Mouse (Mus musculus) neural tube, embryonic 15.5 days (tissue): ENCODE results near the gene Wdr18. TPM values are rescaled to one million over a fixed set of nuclear protein-coding genes. Genes with fewer than 3 reads are reported as not detected.

ENCODE experiments used
- ATAC-seq: fragments of 200-750 bp; cut with Nextera tagmentation; 2 replicates; pipeline ENCODE4 v1.8.0; 2017; ENCODE audit warnings: mild to moderate bottlenecking, moderate TSS enrichment, moderate library complexity; ENCODE audit not compliant: low FRiP score
- H3K27ac ChIP-seq: fragments of 300-500 bp; sonication (generic); replicated peaks from 2 replicates; pipeline ENCODE4 v1.5.1; 2015; ENCODE audit warnings: mild to moderate bottlenecking, inconsistent platforms
- H3K27me3 ChIP-seq: fragments of 300-500 bp; sonication (generic); replicated peaks from 2 replicates; pipeline ENCODE4 v1.6.1; 2015; ENCODE audit warnings: inconsistent platforms
- H3K36me3 ChIP-seq: fragments of 300-500 bp; sonication (generic); 2 replicates; pipeline ENCODE4 v1.6.1; 2015; ENCODE audit warnings: inconsistent platforms
- H3K4me1 ChIP-seq: fragments of 300-500 bp; sonication (generic); 2 replicates; pipeline ENCODE4 v1.6.1; 2015; ENCODE audit warnings: inconsistent platforms
- H3K4me2 ChIP-seq: fragments of 300-500 bp; sonication (generic); 2 replicates; pipeline ENCODE4 v1.6.1; 2015; ENCODE audit warnings: inconsistent platforms, mild to moderate bottlenecking, moderate library complexity
- H3K4me3 ChIP-seq: fragments of 300-500 bp; sonication (generic); replicated peaks from 2 replicates; pipeline ENCODE4 v1.5.1; 2015; ENCODE audit warnings: mild to moderate bottlenecking, inconsistent platforms
- H3K9ac ChIP-seq: fragments of 300-500 bp; sonication (generic); replicated peaks from 2 replicates; pipeline ENCODE4 v1.6.1; 2015; ENCODE audit warnings: mild to moderate bottlenecking, inconsistent platforms
- H3K9me3 ChIP-seq: fragments of 300-500 bp; sonication (generic); replicated peaks from 2 replicates; pipeline ENCODE4 v1.6.1; 2016; ENCODE audit warnings: inconsistent platforms
- WGBS: fragments of 180-500 bp; shearing (Covaris S2); methylation state at CpG from one replicate; pipeline ENCODE4 v1.1.7; 2015; ENCODE audit warnings: mixed read lengths; 5-methylcytosine and 5-hydroxymethylcytosine counted together
- polyA plus RNA-seq: library from polyadenylated mRNA; unstranded; fragments of >200 nt; fragmentation: Nextera tagmentation; extraction: Ambion mirVana; gene quantifications from 2 replicates; pipeline ENCODE4 v1.2.1, GENCODE M21; 2015

Wdr18 gene
- 94.4 and 104 TPM in 2 replicates for polyA plus RNA-seq

- Histone ChIP-seq H3K4me1 (peaks cover 15% of the 10 kb centered on the region), H3K27me3 (no peaks in the 10 kb centered on the region; the same call in 1 of the 2 replicates), H3K4me3 (peak within 1 kb of the TSS; percentile 97), H3K9me3 (no peaks in the 10 kb centered on the region), H3K4me2 (peak within 1 kb of the TSS; percentile 86), H3K36me3 (peaks cover 31% of the 10 kb centered on the region), H3K9ac (peak within 1 kb of the TSS; percentile 85), H3K27ac (peak within 1 kb of the TSS; percentile 85)
- ATAC-seq = peak; percentile 96
- under 1% methylated on average over 61 of the region's 61 CpGs for WGBS
Observed at GRCm38 (mm10) chr10:79959847-79960601, at the start of gene Wdr18. Gene Wdr18, plus strand, starts transcription at chr10:79960152.

GRCm38 (mm10) chr10:79910556-79910955, 49.4 kb upstream of the Wdr18 start, which contains the start of gene Gm26602:
Gene Gm26602, plus strand, starts transcription at chr10:79910856.
- Histone ChIP-seq H3K4me3 (no peak within 1 kb of the TSS), H3K4me1 (peaks cover 37% of the 10 kb centered on the region), H3K9ac (0 out of 2 replicates have a peak within 1 kb of the TSS, but pooled peaks have one; percentile 33), H3K27me3 (no peaks in the 10 kb centered on the region), H3K9me3 (no peaks in the 10 kb centered on the region), H3K4me2 (peak within 1 kb of the TSS; percentile 61), H3K36me3 (peaks cover 30% of the 10 kb centered on the region), H3K27ac (peak within 1 kb of the TSS; percentile 99)
- no peak for ATAC-seq
- 94% methylated on average over 4 of the region's 4 CpGs for WGBS

GRCm38 (mm10) chr10:79912412-79912811, 47.5 kb upstream of the Wdr18 start:
- Histone ChIP-seq H3K36me3 (peaks cover 21% of the 10 kb centered on the region), H3K9me3 (no peaks in the 10 kb centered on the region), H3K4me3 (no peak overlapping the region), H3K27me3 (no peaks in the 10 kb centered on the region), H3K27ac (no peak overlapping the region), H3K4me2 (no peak overlapping the region), H3K9ac (no peak overlapping the region), H3K4me1 (peaks cover 48% of the 10 kb centered on the region)
- ATAC-seq = no peak
- 67% methylated on average over 20 of the region's 20 CpGs for WGBS

GRCm38 (mm10) chr10:79914131-79914947, 45.6 kb upstream of the Wdr18 start:
- 79% methylated on average over 9 of the region's 11 CpGs for WGBS

GRCm38 (mm10) chr10:79914948-79915596, 44.9 kb upstream of the Wdr18 start:
- peaks cover 21% of the 10 kb centered on the region for H3K36me3 ChIP-seq
- H3K9ac ChIP-seq = 0 out of 2 replicates have a peak overlapping the region, but pooled peaks have one; percentile 98
- no peak overlapping the region for H3K27ac ChIP-seq
- no peak for ATAC-seq
- H3K27me3 ChIP-seq = peaks cover 26% of the 10 kb centered on the region
- H3K4me3 ChIP-seq = no peak overlapping the region
- peaks cover 50% of the 10 kb centered on the region for H3K4me1 ChIP-seq
- peak overlapping the region; percentile 96 for H3K4me2 ChIP-seq
- H3K9me3 ChIP-seq = no peaks in the 10 kb centered on the region
- WGBS = 75% methylated on average over 7 of the region's 7 CpGs

More at GRCm38 (mm10) chr10:79914131-79914947, 45.6 kb upstream of the Wdr18 start:
- Histone ChIP-seq H3K4me3 (no peak overlapping the region), H3K9me3 (no peaks in the 10 kb centered on the region), H3K4me1 (peaks cover 55% of the 10 kb centered on the region), H3K27me3 (peaks cover 19% of the 10 kb centered on the region), H3K4me2 (peak overlapping the region; percentile 11; the same call in 1 of the 2 replicates), H3K9ac (peak overlapping the region; percentile 9; the same call in 1 of the 2 replicates), H3K36me3 (peaks cover 21% of the 10 kb centered on the region), H3K27ac (no peak overlapping the region)
- no peak for ATAC-seq

- 7% methylated on average over 8 of the region's 8 CpGs for WGBS
- Histone ChIP-seq H3K9ac (peak overlapping the region; percentile 98), H3K4me3 (peak overlapping the region; percentile 82), H3K4me1 (peaks cover 58% of the 10 kb centered on the region), H3K4me2 (peak overlapping the region; percentile 96), H3K36me3 (peaks cover 13% of the 10 kb centered on the region), H3K9me3 (no peaks in the 10 kb centered on the region), H3K27ac (peak overlapping the region; percentile 80), H3K27me3 (peaks cover 36% of the 10 kb centered on the region)
- ATAC-seq = no peak
Observed at GRCm38 (mm10) chr10:79916081-79916480, 43.9 kb upstream of the Wdr18 start.

- Histone ChIP-seq H3K4me3 (peak within 1 kb of the TSS; percentile 82), H3K27ac (peak within 1 kb of the TSS; percentile 80), H3K27me3 (peaks cover 45% of the 10 kb centered on the region), H3K9me3 (no peaks in the 10 kb centered on the region), H3K4me1 (peaks cover 67% of the 10 kb centered on the region), H3K9ac (peak within 1 kb of the TSS; percentile 98), H3K36me3 (0 out of 2 replicates have a peak, but pooled peaks cover 4% of the 10 kb centered on the region), H3K4me2 (peak within 1 kb of the TSS; percentile 96)
- WGBS = 1% methylated on average over 42 of the region's 42 CpGs
- peak; percentile 79 for ATAC-seq
Observed at GRCm38 (mm10) chr10:79916808-79917531, 43.0 kb upstream of the Wdr18 start, which contains the start of gene Kiss1r. Gene Kiss1r, plus strand, starts transcription at chr10:79916971.

- Histone ChIP-seq H3K9me3 (no peaks in the 10 kb centered on the region), H3K9ac (peak overlapping the region; percentile 98), H3K36me3 (0 out of 2 replicates have a peak, but pooled peaks cover under 1% of the 10 kb centered on the region), H3K27ac (no peak overlapping the region), H3K4me1 (peaks cover 67% of the 10 kb centered on the region), H3K4me2 (peak overlapping the region; percentile 96), H3K4me3 (peak overlapping the region; percentile 82), H3K27me3 (peaks cover 52% of the 10 kb centered on the region)
- no peak for ATAC-seq
- whole genome bisulfite sequencing = 61% methylated on average over 5 of the region's 5 CpGs
Observed at GRCm38 (mm10) chr10:79917532-79918100, 42.3 kb upstream of the Wdr18 start.

GRCm38 (mm10) chr10:79918231-79919078, 41.5 kb upstream of the Wdr18 start:
- Histone ChIP-seq H3K4me1 (peaks cover 67% of the 10 kb centered on the region), H3K27ac (no peak overlapping the region), H3K4me2 (peak overlapping the region; percentile 19), H3K4me3 (peak overlapping the region; percentile 82; the same call in 1 of the 2 replicates), H3K27me3 (peaks cover 60% of the 10 kb centered on the region), H3K9ac (no peak overlapping the region), H3K36me3 (no peaks in the 10 kb centered on the region), H3K9me3 (no peaks in the 10 kb centered on the region)
- 5% methylated on average over 33 of the region's 35 CpGs for WGBS
- ATAC-seq = no peak
